In genomic region chr2:35670300-35670699, GRCm38 (mm10) we compare ENCODE assay signal across 21 mouse cellular contexts.
DNase-seq lines count a peak whose midpoint lies in the region; ATAC-seq and TF ChIP-seq lines count a peak whose summit lies in the region.
"Had no signal": no experiment of that assay in that cellular context is flagged by ENCODE, and none has a peak within 500 bp of the region (broad histone marks: within the 10 kb centered on the region; RNA-seq: fewer than 3 reads in every experiment).

No protein-coding gene starts in this region.

- WGBS in hindbrain, embryonic 13.5 days = 91% methylated on average over 9 of the region's 9 CpGs
- 76% methylated on average over 9 of the region's 9 CpGs for WGBS in hindbrain, postnatal 0 days
- 73% methylated on average over 9 of the region's 9 CpGs for WGBS in intestine, embryonic 15.5 days

- POLR2A ChIA-PET in Patski (lab: Charles Lee) = no interaction called here

- H3K4me3 ChIP-seq in hindbrain, embryonic 13.5 days = no peak overlapping the region
- no peak overlapping the region for H3K4me3 ChIP-seq in hindbrain, postnatal 0 days (ENCODE audit: low read length)
- H3K4me3 ChIP-seq in intestine, embryonic 15.5 days (replicated peaks) = no peak overlapping the region
- H3K4me3 ChIP-seq: embryonic facial prominence, embryonic 12.5 days; heart, embryonic 13.5 days; kidney, embryonic 15.5 days; midbrain, embryonic 15.5 days; myocyte had no signal

- DNase-seq in hindbrain, postnatal 0 days (ENCODE audit: low spot score) = no peak
- no peak for DNase-seq in Patski (ENCODE audit: low read depth, low spot score)
- DNase-seq in lung, postnatal 10 days = peak; percentile 42
- DNase-seq in cerebellum, postnatal 4 days (ENCODE audit: low spot score in 2 of 2) = no peak
- DNase-seq in cerebellum, postnatal 25 days = no peak
- no peak for DNase-seq in spleen, postnatal 14 days (ENCODE audit: low spot score in 2 of 2)
- DNase-seq: adrenal gland, postnatal 36 days; cerebellum, adult 2 months; heart, postnatal 4 days; lung, embryonic 14.5 days; right cerebral cortex, postnatal 14 days; thymus, postnatal 25 days had no signal

- CTCF ChIA-PET in Patski (lab: Charles Lee) = interaction anchor here (1.4 kb wide), 2 partner anchors 19 to 228 kb away, joined by 3 to 4 read pairs; no protein-coding TSS in a partner anchor

- H3K9me3 ChIP-seq in hindbrain, embryonic 13.5 days = no peaks in the 10 kb centered on the region
- H3K9me3 ChIP-seq in hindbrain, postnatal 0 days (ENCODE audit: low read length) = no peaks in the 10 kb centered on the region
- H3K9me3 ChIP-seq in intestine, embryonic 15.5 days = no peaks in the 10 kb centered on the region
- H3K9me3 ChIP-seq: embryonic facial prominence, embryonic 12.5 days; heart, embryonic 13.5 days; kidney, embryonic 15.5 days; midbrain, embryonic 15.5 days had no signal

- no peak for TF ChIP-seq CTCF in hindbrain, postnatal 0 days (IDR thresholded peaks at IDR 0.05; ENCODE audit: low read depth)
- TF ChIP-seq CTCF in Patski (IDR thresholded peaks at IDR 0.05) = no peak

- H3K4me2 ChIP-seq in hindbrain, embryonic 13.5 days = no peak overlapping the region
- H3K4me2 ChIP-seq in hindbrain, postnatal 0 days (ENCODE audit: low read depth, low read length) = no peak overlapping the region
- H3K4me2 ChIP-seq in intestine, embryonic 15.5 days (replicated peaks) = no peak overlapping the region
- H3K4me2 ChIP-seq: embryonic facial prominence, embryonic 12.5 days; heart, embryonic 13.5 days; kidney, embryonic 15.5 days; lung, embryonic 14.5 days; midbrain, embryonic 15.5 days had no signal

- ATAC-seq in hindbrain, embryonic 13.5 days (ENCODE audit: low FRiP score) = no peak
- no peak for ATAC-seq in hindbrain, postnatal 0 days
- peak; percentile 48 for ATAC-seq in Patski
- ATAC-seq in intestine, embryonic 15.5 days = no peak
- ATAC-seq: forebrain, embryonic 16.5 days; midbrain, embryonic 15.5 days had no signal

- H3K36me3 ChIP-seq in hindbrain, embryonic 13.5 days = no peaks in the 10 kb centered on the region
- H3K36me3 ChIP-seq in hindbrain, postnatal 0 days (ENCODE audit: insufficient read depth, low read length) = no peaks in the 10 kb centered on the region
- H3K36me3 ChIP-seq in intestine, embryonic 15.5 days = no peaks in the 10 kb centered on the region
- H3K36me3 ChIP-seq: midbrain, embryonic 15.5 days had no signal

- H3K27ac ChIP-seq in hindbrain, embryonic 13.5 days = peak overlapping the region; percentile 52; the same call in 1 of the 2 replicates
- H3K27ac ChIP-seq in hindbrain, postnatal 0 days = no peak overlapping the region
- peak overlapping the region; percentile 45; the same call in 1 of the 2 replicates for H3K27ac ChIP-seq in intestine, embryonic 15.5 days
- H3K27ac ChIP-seq: kidney, embryonic 15.5 days; midbrain, embryonic 15.5 days had no signal

- in situ Hi-C loops in Patski (cut with MboI; ENCODE audit: low pct_unique_long_range_greater_than_20kb) = no loop called here

- no peaks in the 10 kb centered on the region for H3K27me3 ChIP-seq in hindbrain, embryonic 13.5 days
- H3K27me3 ChIP-seq in hindbrain, postnatal 0 days (ENCODE audit: insufficient read depth, low read length) = no peaks in the 10 kb centered on the region
- no peaks in the 10 kb centered on the region for H3K27me3 ChIP-seq in Patski
- H3K27me3 ChIP-seq in intestine, embryonic 15.5 days (replicated peaks) = no peaks in the 10 kb centered on the region
- H3K27me3 ChIP-seq: CH12.LX; embryonic facial prominence, embryonic 12.5 days; heart, embryonic 13.5 days; kidney, embryonic 15.5 days; midbrain, embryonic 15.5 days had no signal

- H3K9ac ChIP-seq in hindbrain, embryonic 13.5 days = peak overlapping the region; percentile 40
- H3K9ac ChIP-seq in hindbrain, postnatal 0 days (replicated peaks; ENCODE audit: low read length) = no peak overlapping the region
- H3K9ac ChIP-seq in intestine, embryonic 15.5 days = no peak overlapping the region
- H3K9ac ChIP-seq: embryonic facial prominence, embryonic 12.5 days; heart, embryonic 13.5 days; kidney, embryonic 15.5 days; lung, embryonic 14.5 days; midbrain, embryonic 15.5 days had no signal

- peaks cover 92% of the 10 kb centered on the region for H3K4me1 ChIP-seq in hindbrain, embryonic 13.5 days (replicated peaks)
- peaks cover 33% of the 10 kb centered on the region for H3K4me1 ChIP-seq in hindbrain, postnatal 0 days (ENCODE audit: insufficient read depth, low read length)
- peaks cover 68% of the 10 kb centered on the region for H3K4me1 ChIP-seq in intestine, embryonic 15.5 days (replicated peaks)
